26 mouse cellular contexts compared by ENCODE assay signal in the genomic region with DNA sequence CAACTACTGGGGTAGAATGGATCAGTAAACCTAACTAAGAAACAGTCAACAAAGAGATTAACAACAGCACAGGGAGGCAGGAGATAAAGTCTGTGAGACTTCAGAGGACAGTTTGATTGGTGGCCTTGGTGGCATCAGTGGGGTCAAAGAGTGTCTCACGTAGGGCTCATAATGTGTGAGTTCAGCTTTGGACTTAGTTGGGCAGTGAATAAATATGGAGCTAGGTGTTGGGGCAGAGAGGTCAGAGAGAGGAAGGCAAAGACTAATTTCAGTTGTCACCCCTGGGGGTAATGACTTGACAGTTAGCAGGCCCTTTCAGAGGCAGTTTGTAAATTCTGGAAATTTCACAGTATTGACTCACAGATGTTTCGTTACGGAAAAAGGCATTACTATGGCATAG.
DNase-seq lines count a peak whose midpoint lies in the region; ATAC-seq and TF ChIP-seq lines count a peak whose summit lies in the region.
"Had no signal": no experiment of that assay in that cellular context is flagged by ENCODE, and none has a peak within 500 bp of the region (broad histone marks: within the 10 kb centered on the region; RNA-seq: fewer than 3 reads in every experiment).

No protein-coding gene starts in this region.

- no peaks in the 10 kb centered on the region for H3K9me3 ChIP-seq in heart, embryonic 10.5 days
- no peaks in the 10 kb centered on the region for H3K9me3 ChIP-seq in liver, embryonic 12.5 days (replicated peaks)
- no peaks in the 10 kb centered on the region for H3K9me3 ChIP-seq in liver, postnatal 0 days (ENCODE audit: low read length)
- H3K9me3 ChIP-seq in liver, embryonic 11.5 days (ENCODE audit: control insufficient read depth, low read length), result no peaks in the 10 kb centered on the region
- H3K9me3 ChIP-seq: embryonic facial prominence, embryonic 10.5 days; embryonic facial prominence, embryonic 12.5 days; forebrain, embryonic 13.5 days; forebrain, embryonic 15.5 days; G1E had no signal

- no peaks in the 10 kb centered on the region for H3K27me3 ChIP-seq in heart, embryonic 10.5 days (ENCODE audit: insufficient read depth, poor library complexity, severe bottlenecking)
- H3K27me3 ChIP-seq in liver, adult 2 months (ENCODE audit: control insufficient read depth, insufficient read depth, low read length), result no peaks in the 10 kb centered on the region
- H3K27me3 ChIP-seq in liver, embryonic 12.5 days (replicated peaks), result 0 out of 2 replicates have a peak, but pooled peaks cover 4% of the 10 kb centered on the region
- no peaks in the 10 kb centered on the region for H3K27me3 ChIP-seq in liver, postnatal 0 days (ENCODE audit: insufficient read depth, low read length)
- no peaks in the 10 kb centered on the region for H3K27me3 ChIP-seq in liver, embryonic 11.5 days (replicated peaks; ENCODE audit: control insufficient read depth, insufficient read depth, low read length)
- H3K27me3 ChIP-seq: CH12.LX; embryonic facial prominence, embryonic 12.5 days; forebrain, embryonic 13.5 days; forebrain, embryonic 15.5 days had no signal

- DNase-seq in embryo, embryonic 9.5 days (ENCODE audit: extremely low spot score), result peak; percentile 10
- DNase-seq in embryo, embryonic 10 days (ENCODE audit: low spot score), result no peak
- DNase-seq in heart, embryonic 10.5 days (ENCODE audit: low spot score), result peak; percentile 61
- no peak for DNase-seq in heart, adult 18-20 months
- peak; percentile 84 for DNase-seq in liver, adult 2 months (ENCODE audit: extremely low read depth, low read depth, low spot score)
- DNase-seq in liver, postnatal 0 days, result no peak
- DNase-seq in liver, embryonic 11.5 days (ENCODE audit: low spot score), result no peak
- DNase-seq: adrenal gland, adult 2 months; adrenal gland, postnatal 10 days; adrenal gland, postnatal 25 days; B cell, adult 2 months; cerebellum, adult 11 months; cerebellum, adult 18-20 months; cerebellum, adult 8-10 months; cerebellum, postnatal 10 days; cerebellum, postnatal 25 days; embryo, embryonic 11 days; forebrain, postnatal 0 days had no signal

- H3K79me2 ChIP-seq in liver, adult 2 months (ENCODE audit: control insufficient read depth, insufficient read depth, low read length), result no peaks in the 10 kb centered on the region

- H3K36me3 ChIP-seq in heart, embryonic 10.5 days, result no peaks in the 10 kb centered on the region
- H3K36me3 ChIP-seq in liver, adult 2 months (ENCODE audit: control insufficient read depth, insufficient read depth, low read length), result no peaks in the 10 kb centered on the region
- H3K36me3 ChIP-seq in liver, embryonic 12.5 days, result no peaks in the 10 kb centered on the region
- H3K36me3 ChIP-seq in liver, postnatal 0 days (replicated peaks; ENCODE audit: insufficient read depth, low read length), result no peaks in the 10 kb centered on the region
- no peaks in the 10 kb centered on the region for H3K36me3 ChIP-seq in liver, embryonic 11.5 days (ENCODE audit: control insufficient read depth, insufficient read depth, low read length)
- H3K36me3 ChIP-seq: embryonic facial prominence, embryonic 10.5 days; embryonic facial prominence, embryonic 12.5 days; forebrain, embryonic 15.5 days; G1E had no signal

- H3K27ac ChIP-seq in heart, embryonic 10.5 days, result peak overlapping the region; percentile 53; the same call in 1 of the 2 replicates
- H3K27ac ChIP-seq in liver, adult 2 months (replicated peaks; ENCODE audit: insufficient read depth, low read depth, low read length), result peak overlapping the region; percentile 99
- no peak overlapping the region; the same call in 1 of the 2 replicates for H3K27ac ChIP-seq in liver, embryonic 12.5 days
- peak overlapping the region; percentile 79 for H3K27ac ChIP-seq in liver, postnatal 0 days (ENCODE audit: low read depth)
- no peak overlapping the region for H3K27ac ChIP-seq in liver, embryonic 11.5 days (ENCODE audit: low read depth, low read length)
- H3K27ac ChIP-seq: embryonic facial prominence, embryonic 10.5 days; embryonic facial prominence, embryonic 12.5 days; forebrain, embryonic 13.5 days; forebrain, embryonic 15.5 days had no signal

- TF ChIP-seq CTCF in liver, adult 2 months (IDR thresholded peaks at IDR 0.05; ENCODE audit: low read depth, low read length), result no peak
- TF ChIP-seq CTCF in liver, postnatal 0 days (IDR thresholded peaks at IDR 0.05; ENCODE audit: low read depth), result no peak

- no peak overlapping the region for H3K4me3 ChIP-seq in heart, embryonic 10.5 days
- peak overlapping the region; percentile 39; the same call in 1 of the 2 replicates for H3K4me3 ChIP-seq in liver, adult 2 months (ENCODE audit: insufficient read depth, low read depth, low read length)
- no peak overlapping the region for H3K4me3 ChIP-seq in liver, embryonic 12.5 days
- no peak overlapping the region for H3K4me3 ChIP-seq in liver, postnatal 0 days (ENCODE audit: low read depth, low read length)
- no peak overlapping the region for H3K4me3 ChIP-seq in liver, embryonic 11.5 days (ENCODE audit: low read depth, low read length)
- H3K4me3 ChIP-seq: embryonic facial prominence, embryonic 10.5 days; embryonic facial prominence, embryonic 12.5 days; forebrain, embryonic 13.5 days; forebrain, embryonic 15.5 days had no signal

- no peak for ATAC-seq in liver, embryonic 12.5 days
- peak; percentile 26 for ATAC-seq in liver, postnatal 0 days
- ATAC-seq in liver, embryonic 11.5 days (replicated peaks; ENCODE audit: low FRiP score), result no peak
- ATAC-seq: CD4-positive, CD25-positive, alpha-beta regulatory T cell, adult 4 months; forebrain, embryonic 13.5 days; forebrain, embryonic 15.5 days; forebrain, postnatal 0 days had no signal

- TF ChIP-seq EP300 in liver, postnatal 0 days (IDR thresholded peaks at IDR 0.05; ENCODE audit: low read depth), result no peak

- H3K9ac ChIP-seq in liver, adult 2 months (ENCODE audit: low read depth, low read length), result peak overlapping the region; percentile 68
- H3K9ac ChIP-seq in liver, embryonic 12.5 days, result no peak overlapping the region
- no peak overlapping the region for H3K9ac ChIP-seq in liver, postnatal 0 days (replicated peaks)
- no peak overlapping the region for H3K9ac ChIP-seq in liver, embryonic 11.5 days (ENCODE audit: low read depth, low read length)
- H3K9ac ChIP-seq: embryonic facial prominence, embryonic 12.5 days; forebrain, embryonic 13.5 days; forebrain, embryonic 15.5 days; forebrain, postnatal 0 days had no signal

- peaks cover 57% of the 10 kb centered on the region for H3K4me1 ChIP-seq in heart, embryonic 10.5 days
- peaks cover 35% of the 10 kb centered on the region for H3K4me1 ChIP-seq in liver, adult 2 months (ENCODE audit: control insufficient read depth, insufficient read depth, low read length)
- H3K4me1 ChIP-seq in liver, embryonic 12.5 days, result peaks cover 65% of the 10 kb centered on the region
- H3K4me1 ChIP-seq in liver, postnatal 0 days (ENCODE audit: insufficient read depth), result peaks cover 44% of the 10 kb centered on the region
- H3K4me1 ChIP-seq in liver, embryonic 11.5 days (replicated peaks; ENCODE audit: control insufficient read depth, insufficient read depth, low read length), result peaks cover 47% of the 10 kb centered on the region
- H3K4me1 ChIP-seq: forebrain, embryonic 13.5 days; forebrain, embryonic 15.5 days had no signal

- TF ChIP-seq POLR2A in liver, adult 2 months (IDR thresholded peaks at IDR 0.05; ENCODE audit: extremely low read depth, insufficient read depth, low read length), result no peak

- 80% methylated on average over 3 of the region's 3 CpGs for WGBS in heart, embryonic 10.5 days
- WGBS in liver, adult 2 months, result 16% methylated on average over 3 of the region's 3 CpGs
- 72% methylated on average over 3 of the region's 3 CpGs for WGBS in liver, embryonic 12.5 days (ENCODE audit: insufficient replicate concordance)
- WGBS in liver, postnatal 0 days (ENCODE audit: insufficient replicate concordance), result 76% methylated on average over 3 of the region's 3 CpGs
- 65% methylated on average over 3 of the region's 3 CpGs for WGBS in liver, embryonic 11.5 days

- no peak overlapping the region for H3K4me2 ChIP-seq in liver, embryonic 12.5 days
- H3K4me2 ChIP-seq in liver, postnatal 0 days (ENCODE audit: low read depth, low read length), result no peak overlapping the region
- H3K4me2 ChIP-seq in liver, embryonic 11.5 days, result no peak overlapping the region
- H3K4me2 ChIP-seq: embryonic facial prominence, embryonic 12.5 days; forebrain, embryonic 13.5 days; forebrain, embryonic 15.5 days had no signal

Comparison
In these comparisons a context has a peak if more than half of its experiments do, and no peak if none do; other contexts are left out.
1. DNase-seq: peak in embryo, embryonic 9.5 days (single experiment), heart, embryonic 10.5 days (single experiment) and liver, adult 2 months (single experiment); none in embryo, embryonic 10 days (single experiment), heart, adult 18-20 months (0 of 2), liver, postnatal 0 days (single experiment) and liver, embryonic 11.5 days (single experiment).
2. H3K27ac ChIP-seq: peak in heart, embryonic 10.5 days (single experiment), liver, adult 2 months (single experiment) and liver, postnatal 0 days (single experiment); none in liver, embryonic 12.5 days (single experiment) and liver, embryonic 11.5 days (single experiment).